Mouse (Mus musculus): Measurements from ENCODE around the gene Kcnh5.

GRCm38 (mm10) chr12:74855666-74856065, 321.5 kb downstream of the Kcnh5 start:
- TF ChIP-seq POLR2A (IDR thresholded peaks at IDR 0.05; ENCODE audit: insufficient read depth, low read length): no peak
- no peak for TF ChIP-seq CTCF (IDR thresholded peaks at IDR 0.05; ENCODE audit: low read depth, low read length)

Measured in ES-Bruce4 (cell line).